Mouse (Mus musculus): ENCODE data around the gene Slc38a3.

Slc38a3 gene

DNA sequence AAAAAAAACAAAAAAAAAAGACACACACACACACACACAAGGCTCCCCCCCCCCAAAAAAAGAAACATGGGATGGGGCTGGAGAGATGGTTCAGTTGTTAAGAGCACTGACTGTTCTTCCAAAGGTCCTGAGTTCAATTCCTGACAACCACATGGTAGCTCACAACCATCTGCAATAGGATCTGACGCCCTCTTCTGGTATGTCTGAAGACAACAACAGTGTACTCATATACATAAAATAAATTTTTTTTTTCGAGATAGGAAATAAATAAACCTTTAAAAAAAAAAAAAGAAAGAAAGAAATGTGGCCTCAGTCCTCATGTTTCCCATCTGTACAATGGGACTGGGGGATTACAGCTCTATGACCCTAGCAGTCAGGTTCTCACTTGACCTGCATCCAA lies 51.9 kb downstream of the Slc38a3 start:
- no peak for DNase-seq

DNA sequence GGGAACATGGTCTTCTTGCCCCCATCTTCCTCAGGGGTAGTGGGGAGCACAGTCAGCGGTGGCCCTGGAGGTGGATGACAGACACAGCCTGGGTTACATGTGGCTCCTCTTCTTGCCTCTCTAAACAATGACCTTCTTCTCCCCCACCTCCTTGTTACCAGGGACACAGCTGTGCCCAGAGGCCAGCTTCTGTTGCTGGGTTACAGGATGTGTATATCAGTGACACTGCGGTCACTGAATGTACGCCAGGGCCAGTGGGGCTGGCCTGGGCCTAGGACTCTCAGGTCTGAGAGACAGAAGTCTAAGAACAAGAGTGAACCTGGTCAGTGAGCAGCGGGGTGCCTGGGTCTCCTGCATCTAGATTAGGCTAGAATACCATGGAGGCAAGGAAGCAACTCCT lies 54.3 kb downstream of the Slc38a3 start:
- no peak for DNase-seq

DNA sequence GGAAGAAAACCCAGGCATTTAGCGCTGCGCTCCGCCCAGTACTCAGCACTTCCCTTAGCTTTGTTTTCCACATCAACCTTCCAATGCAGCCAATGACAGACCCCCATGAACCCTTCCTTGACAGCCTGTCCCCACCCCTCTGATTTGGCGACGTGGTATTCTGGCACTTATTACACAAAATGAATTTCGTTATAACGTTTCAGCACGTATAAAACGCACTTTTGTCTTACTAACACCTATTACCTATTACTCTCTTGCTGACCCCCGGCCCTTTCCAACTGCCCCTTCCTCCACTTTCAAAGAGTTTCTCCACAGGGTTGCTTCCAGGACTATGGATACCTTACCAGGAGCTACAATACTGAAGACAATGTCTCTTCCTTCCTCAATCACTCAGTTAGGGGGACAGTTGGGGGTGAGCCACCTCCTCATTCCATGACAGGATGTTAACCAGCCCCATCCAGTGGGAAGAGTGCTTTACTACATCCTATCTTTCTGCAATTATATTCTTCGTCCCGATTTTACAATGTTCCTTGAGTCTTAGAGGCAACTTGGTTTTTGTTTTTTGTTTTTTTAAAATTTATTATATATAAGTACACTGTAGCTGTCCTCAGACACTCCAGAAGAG lies 56.3 kb downstream of the Slc38a3 start:
- no peak for DNase-seq

DNA sequence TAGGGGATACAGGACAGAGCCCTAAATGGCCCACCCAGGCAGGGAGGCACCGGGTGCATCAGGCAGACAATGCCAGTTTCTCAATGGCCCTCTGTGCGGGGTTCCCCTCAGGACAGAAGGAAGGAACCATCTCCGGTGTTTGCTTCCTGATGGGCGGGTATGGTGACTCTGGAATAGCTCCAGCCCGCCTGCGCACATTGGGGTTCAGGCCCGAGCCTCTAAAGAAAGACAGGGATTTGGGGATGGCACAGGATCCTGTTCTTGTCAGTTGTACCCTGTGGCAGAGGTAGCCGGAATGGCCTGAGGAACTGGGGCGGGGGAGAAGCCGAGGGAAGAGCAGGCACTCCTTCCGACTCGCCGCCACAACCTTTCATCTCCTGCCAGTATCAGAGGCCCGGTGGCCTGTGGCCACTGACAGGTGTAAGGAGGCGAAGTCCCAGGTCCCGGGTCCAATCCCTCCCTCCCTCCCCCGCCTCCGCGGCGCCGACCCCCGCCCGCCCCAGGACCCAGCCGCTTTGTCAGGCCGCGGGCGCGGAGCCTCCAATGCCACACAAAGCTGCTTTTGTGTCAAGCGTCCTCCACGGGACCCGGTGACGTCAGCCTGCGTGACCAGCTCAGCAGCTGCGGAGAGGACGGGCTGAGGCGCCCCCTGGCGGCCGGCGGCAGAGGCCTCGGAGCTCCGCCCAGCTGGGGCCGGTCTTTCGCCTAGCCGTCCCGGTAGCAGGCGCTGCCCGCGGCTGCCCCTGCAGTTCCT lies 57.0 kb downstream of the Slc38a3 start:
- peak; percentile 98 for DNase-seq

DNA sequence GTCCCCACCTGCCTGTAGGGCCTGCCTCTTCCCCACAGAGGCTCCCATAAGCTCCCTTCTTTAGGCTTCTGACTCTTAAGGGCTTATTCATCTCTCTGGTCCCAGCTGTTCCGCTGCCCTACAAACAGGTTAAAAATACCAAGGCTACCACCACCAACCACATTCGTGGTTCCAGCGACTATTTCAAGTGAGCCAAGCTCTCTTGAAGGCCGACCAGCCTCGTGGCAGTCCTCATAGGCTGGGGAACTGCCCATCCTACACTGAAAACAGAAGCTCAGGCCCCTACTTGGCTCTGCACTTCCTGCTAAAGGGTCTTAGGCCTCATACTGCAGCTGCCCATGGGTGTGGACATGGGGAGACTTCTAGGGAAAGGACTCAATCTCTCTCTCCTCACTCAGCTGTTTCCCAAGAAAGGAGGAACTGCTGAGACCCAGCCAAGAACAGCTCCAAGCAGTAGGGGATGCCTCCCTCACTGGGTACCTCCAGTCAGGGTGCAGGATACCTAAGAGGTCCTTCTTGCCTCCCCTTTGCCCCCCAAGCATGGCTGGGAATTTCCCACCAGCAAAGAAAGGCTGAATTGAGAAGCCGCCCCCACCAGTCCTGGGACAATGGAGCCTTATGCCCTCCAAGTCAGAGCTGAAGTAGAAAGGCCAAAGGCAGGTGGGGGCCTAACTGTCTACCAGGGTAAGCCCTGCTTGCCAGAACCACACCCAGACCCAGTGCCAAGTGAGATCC lies 57.7 kb downstream of the Slc38a3 start:
- no peak for DNase-seq

DNA sequence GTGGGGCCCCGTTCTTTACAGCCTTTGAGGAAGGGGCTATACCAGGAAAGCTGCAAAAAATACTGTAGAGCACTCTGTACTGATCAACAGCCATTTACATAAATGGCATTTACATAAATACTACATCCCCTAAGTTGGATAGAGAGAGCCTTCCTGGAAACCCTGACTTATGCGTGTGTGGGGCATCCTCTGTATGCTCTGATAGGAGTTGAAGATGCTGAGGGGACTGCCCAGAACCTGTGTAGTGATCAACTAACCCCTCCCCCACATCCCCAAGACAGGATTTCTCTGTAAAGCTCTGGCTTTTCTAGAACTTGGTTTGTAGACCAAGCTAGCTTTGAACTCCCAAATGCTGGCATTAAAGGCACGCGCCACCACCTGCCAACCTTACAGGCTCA lies 59.9 kb downstream of the Slc38a3 start:
- no peak for DNase-seq

DNA sequence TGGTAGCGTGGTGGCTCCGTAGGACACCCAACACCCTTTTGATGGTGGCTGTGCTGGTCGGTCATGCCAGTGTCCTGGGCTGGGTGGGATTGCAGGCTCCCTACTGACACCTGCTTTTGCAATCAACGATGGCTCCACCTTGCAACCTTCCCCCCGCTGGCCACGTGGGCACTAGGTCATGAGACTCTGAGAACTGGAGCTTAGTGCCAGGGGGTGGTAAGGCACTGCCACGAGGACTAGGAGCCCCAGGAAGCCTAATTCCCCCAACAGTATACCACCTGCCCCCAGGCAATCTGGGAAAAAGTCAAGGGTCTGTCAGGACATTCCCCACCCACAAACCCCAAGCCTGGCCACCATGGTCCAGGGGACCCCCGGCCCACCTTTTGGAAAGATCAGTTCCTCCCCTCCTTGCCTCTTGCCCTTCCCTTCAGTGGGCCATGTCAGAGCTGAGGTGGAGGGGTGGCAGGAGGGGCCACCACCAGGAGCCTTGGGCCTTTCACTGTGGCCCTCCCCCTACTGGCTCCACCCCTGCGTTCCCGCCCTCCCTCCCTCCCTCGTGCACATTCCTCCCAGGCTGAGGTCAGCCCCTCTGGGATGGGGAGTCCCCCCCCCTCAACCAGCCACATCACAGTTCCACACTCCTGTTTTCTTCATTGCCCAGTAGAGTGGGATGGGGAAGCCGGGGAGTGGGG lies 60.4 kb downstream of the Slc38a3 start, which contains the start of gene Sema3b:
Sema3b (minus strand) TSS at position 489 of the 692 bp plus-strand sequence.
- DNase-seq = no peak

DNA sequence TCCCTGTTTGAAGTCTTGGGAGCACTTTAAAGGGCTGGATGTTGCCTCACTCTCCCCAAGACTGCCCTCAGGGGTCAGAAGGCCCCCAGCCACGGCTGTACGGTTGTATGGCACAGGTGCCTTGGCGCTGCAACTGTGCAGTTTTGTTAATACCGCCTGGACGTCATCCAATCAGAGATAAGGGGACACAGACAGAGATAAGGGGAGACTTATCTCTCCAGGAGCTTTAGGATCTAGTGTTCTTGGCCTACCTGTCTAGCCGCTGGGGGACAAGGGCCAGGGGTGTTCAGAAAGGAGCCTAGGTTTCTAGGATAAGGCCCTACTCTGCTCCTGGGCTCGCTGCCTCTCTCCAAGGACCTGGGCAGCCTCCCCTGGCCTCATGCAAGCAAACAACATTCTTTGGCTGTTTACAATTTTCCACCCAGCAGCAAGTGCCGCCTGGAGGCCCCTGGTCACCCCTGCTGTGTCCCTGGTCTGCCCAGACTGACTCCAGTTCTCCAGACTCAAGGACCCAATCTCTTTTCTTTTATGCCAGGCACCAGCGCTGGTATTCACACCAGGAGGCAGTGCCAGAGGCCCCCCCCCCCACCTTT lies 61.6 kb downstream of the Slc38a3 start:
- DNase-seq = no peak

DNA sequence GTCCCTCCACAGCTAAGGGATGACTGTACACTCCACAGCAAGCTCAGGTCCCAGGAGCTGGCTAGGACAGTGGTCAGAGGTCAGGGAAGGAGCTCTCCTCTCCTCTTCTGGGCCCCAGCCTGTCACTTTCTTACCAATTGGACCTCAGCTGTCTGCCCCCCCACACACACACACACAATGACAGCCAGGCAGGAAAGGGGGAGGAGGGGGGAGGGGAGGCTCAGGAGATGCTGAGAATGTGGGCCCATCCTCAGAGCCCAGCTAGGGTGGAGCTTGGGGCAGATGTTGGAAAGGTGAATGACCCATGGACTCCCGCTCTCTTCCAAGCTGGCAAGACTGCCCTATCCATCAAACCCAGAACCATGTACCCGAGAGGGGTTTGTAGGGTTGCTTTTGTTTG lies 62.3 kb downstream of the Slc38a3 start:
- DNase-seq = no peak

DNA sequence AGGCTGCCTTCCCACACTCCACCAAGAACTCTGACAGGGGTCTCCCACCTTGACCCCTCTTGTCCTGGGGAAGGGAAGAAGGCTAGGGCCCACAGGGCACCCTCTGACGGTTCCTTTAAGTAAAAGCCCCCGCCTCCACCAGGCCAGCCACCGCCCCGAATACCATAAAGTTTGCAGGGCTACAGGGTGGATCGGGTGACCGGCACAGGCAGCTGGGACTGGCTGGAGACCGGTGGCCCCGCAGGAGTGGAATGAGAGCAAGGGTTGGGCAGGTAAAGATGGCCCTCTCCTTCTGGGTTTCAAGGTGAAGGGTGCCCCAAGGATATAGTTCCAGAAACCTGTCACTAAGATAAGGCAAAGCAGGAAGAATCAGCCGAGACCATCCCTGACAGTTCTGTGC lies 62.7 kb downstream of the Slc38a3 start:
- no peak for DNase-seq

DNA sequence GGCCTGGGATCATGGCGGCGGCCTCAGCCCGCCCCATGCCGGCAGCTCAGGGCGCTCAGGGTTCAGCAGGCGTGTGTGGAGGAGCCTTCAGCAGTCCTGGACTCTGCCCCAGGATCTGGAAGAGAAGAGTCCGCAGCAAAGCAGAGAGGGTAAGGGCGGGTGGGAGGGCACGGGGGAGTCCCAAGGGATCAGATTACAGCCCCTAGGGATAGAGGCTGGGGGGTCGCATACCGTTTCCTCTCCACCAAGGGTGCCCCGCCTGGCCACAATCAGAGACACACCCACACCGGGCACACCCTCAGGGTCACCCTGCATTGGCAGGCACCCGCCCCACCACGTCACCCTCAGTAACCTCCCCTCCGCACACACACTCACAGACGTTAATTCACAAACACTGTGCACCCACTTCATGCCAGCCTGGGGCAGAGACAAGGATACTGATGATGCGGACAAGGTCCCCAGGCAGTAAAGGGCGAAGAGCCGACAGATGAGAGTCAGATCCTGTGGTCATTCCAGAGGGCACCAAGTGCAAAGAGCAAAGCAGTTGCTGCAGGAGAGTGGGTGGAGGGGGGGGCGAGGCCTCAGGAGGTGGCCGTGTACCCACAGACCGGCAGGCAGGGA lies 64.2 kb downstream of the Slc38a3 start:
- DNase-seq = no peak

DNA sequence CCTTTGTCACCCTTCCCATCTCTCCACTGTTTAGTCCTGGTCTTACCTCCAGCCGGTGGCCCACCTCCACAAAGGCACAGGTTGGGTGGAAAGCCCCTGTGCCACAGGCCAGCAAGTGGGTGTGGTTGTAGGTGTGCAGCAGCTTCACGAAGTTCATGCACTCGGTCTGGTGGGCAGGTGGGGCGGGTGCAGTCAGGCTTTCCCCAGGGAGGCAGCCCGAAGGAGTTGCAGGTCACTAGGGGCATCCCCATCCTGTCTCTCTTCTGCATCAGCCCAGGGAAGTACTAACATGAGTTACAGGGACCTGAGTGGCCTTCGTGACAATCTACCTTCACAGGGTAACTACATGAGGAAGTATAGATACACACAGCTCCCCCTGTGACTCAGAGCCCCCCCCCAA lies 66.1 kb downstream of the Slc38a3 start:
- no peak for DNase-seq

DNA sequence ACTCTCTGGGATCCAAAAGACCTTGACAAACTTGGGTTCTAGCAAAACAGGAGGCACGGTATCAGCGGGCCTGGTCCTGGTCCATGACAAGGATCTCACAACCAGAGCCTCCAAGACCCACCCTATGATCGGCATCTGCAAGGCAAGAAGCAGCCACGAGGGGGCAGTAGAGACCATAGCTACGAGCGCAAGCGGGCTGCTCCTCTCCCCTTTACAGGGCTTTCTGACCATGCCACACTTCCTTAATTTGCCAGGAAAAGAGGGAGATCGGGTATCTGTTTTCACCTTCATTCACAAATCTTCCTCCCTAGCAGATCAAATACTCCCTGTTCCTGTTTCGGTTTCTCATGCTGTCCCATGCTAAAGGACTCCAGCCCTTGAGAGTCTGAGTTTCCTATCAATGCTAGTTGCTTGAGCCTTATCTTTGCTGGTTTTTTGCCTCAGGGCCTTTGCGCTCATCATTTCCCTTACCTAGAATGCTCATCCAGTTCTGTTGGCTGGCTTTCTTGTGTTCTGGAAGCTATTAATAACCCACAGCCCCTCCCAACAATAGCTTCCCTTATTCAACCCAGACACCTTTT lies 67.2 kb downstream of the Slc38a3 start:
- peak; percentile 86 for DNase-seq

DNA sequence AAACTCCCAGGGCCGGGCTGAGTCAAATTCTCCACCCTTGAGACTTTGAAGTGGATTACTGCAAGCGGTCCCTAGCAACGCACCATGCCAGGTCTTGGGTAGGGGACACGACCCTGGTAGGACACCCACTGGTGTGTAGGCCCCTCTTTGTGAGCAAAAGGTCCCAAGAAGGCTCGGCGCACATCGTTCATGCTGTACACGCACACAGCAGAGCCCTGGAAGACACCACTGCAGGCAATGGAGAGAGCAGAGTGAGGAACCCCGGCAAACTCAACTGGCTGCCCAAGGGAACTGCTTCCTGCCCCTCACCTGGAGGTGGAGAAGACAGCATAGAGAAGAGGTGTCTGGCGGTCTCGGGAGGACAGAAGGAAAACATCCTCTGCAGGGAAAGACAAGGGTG lies 68.1 kb downstream of the Slc38a3 start:
- DNase-seq = no peak

DNA sequence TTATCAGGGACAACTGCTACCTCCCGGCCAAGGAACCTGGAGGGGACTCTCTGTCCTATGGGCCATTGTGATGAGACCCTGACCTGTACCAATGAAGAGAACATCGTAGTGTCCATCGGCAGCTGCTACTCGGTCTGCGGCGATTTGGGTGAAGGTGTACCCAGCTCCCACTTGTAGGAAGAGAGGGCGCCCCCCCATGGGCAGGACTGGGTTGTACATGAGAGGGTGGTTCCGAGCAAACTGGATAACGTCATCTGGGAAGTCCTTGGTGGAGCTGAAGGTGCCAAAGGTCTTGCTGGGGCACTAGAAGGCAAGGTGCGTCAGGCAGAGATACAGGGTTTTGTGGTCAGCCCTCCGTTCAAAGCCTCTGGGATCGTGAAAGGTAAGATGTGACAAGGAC lies 68.6 kb downstream of the Slc38a3 start:
- peak; percentile 64 for DNase-seq

Measured in cerebellum, adult 11-12 months (tissue).